Mouse (Mus musculus): ENCODE data around the gene Tapbp. TPM values are rescaled to one million over a fixed set of nuclear protein-coding genes. Genes with fewer than 3 reads are reported as not detected.

Tapbp gene
- total and polyA plus RNA-seq, 3 experiments, result 45.3 to 134 (median 116) TPM

- TF ChIP-seq POLR2A (IDR thresholded peaks at IDR 0.05; ENCODE audit: low read depth, low read length) (peak; percentile 88), UBTF (IDR thresholded peaks at IDR 0.05; ENCODE audit: low read depth, low read length) (0 out of 2 replicates have a peak, but pooled peaks have one; percentile 68), ZMIZ1 (IDR thresholded peaks at IDR 0.05; ENCODE audit: low read depth, low read length) (peak; percentile 65; the same call in 1 of the 2 replicates), HCFC1 (IDR thresholded peaks at IDR 0.05; ENCODE audit: low read depth, low read length) (peak; percentile 96)
These were observed 6.4 kb upstream of the Tapbp start, which contains the start of gene Daxx (continued) for GRCm38 (mm10) chr17:33909077-33909868.

GRCm38 (mm10) chr17:33909869-33910250 lies 5.8 kb upstream of the Tapbp start:
- H3K9me3 ChIP-seq (replicated peaks; ENCODE audit: low read length), result no peaks in the 10 kb centered on the region
- in situ Hi-C loops (cut with MboI; ENCODE audit: low pct_ligation_motif_present, low pct_unique_long_range_greater_than_20kb, low sequenced_read_pairs), result no loop called here
- peak overlapping the region; percentile 87 for H3K27ac ChIP-seq (ENCODE audit: insufficient read depth, low read depth)
- H3K79me2 ChIP-seq (replicated peaks; ENCODE audit: control insufficient read depth, extremely low read depth, insufficient read depth, poor library complexity, severe bottlenecking), result peaks cover 12% of the 10 kb centered on the region; the same call in 1 of the 2 replicates
- no peak for TF ChIP-seq CTCF (conservative IDR thresholded peaks at IDR 0.05 in 1 of 2, IDR thresholded peaks at IDR 0.05 in 1 of 2; ENCODE audit: low read depth in 2 of 2, low read length in 2 of 2)
- peak; percentile 17; the same call in 1 of the 2 replicates for TF ChIP-seq SIN3A (IDR thresholded peaks at IDR 0.05; ENCODE audit: low read length)
- H3K4me2 ChIP-seq (ENCODE audit: insufficient read depth, low read depth, poor library complexity, severe bottlenecking), result peak overlapping the region; percentile 83
- H3K4me1 ChIP-seq (ENCODE audit: control insufficient read depth in 1 of 2, insufficient read depth in 2 of 2), result peaks cover under 1 to 30% of the 10 kb centered on the region in 2 experiments; a peak in 3 of 4 replicates
- peak overlapping the region; percentile 72 to 90 (median 89) for H3K4me3 ChIP-seq (replicated peaks in 1 of 3; ENCODE audit: low read depth in 2 of 3, low read length in 2 of 3, poor library complexity in 1 of 3)
- H3K9ac ChIP-seq (ENCODE audit: insufficient read depth, low read depth), result peak overlapping the region; percentile 80
- H3K27me3 ChIP-seq (replicated peaks), result no peaks in the 10 kb centered on the region
- peaks cover 36 to 38% of the 10 kb centered on the region in 2 experiments for H3K36me3 ChIP-seq (replicated peaks in 1 of 2; ENCODE audit: control insufficient read depth in 1 of 2, insufficient read depth in 1 of 2, low read length in 1 of 2)
- DNase-seq (ENCODE audit: extremely low read depth), result peak; percentile 48
- dilution Hi-C loops (cut with MboI; ENCODE audit: extremely low pct_ligation_motif_present, extremely low pct_unique_long_range_greater_than_20kb, low sequenced_read_pairs), result no loop called here

DNA sequence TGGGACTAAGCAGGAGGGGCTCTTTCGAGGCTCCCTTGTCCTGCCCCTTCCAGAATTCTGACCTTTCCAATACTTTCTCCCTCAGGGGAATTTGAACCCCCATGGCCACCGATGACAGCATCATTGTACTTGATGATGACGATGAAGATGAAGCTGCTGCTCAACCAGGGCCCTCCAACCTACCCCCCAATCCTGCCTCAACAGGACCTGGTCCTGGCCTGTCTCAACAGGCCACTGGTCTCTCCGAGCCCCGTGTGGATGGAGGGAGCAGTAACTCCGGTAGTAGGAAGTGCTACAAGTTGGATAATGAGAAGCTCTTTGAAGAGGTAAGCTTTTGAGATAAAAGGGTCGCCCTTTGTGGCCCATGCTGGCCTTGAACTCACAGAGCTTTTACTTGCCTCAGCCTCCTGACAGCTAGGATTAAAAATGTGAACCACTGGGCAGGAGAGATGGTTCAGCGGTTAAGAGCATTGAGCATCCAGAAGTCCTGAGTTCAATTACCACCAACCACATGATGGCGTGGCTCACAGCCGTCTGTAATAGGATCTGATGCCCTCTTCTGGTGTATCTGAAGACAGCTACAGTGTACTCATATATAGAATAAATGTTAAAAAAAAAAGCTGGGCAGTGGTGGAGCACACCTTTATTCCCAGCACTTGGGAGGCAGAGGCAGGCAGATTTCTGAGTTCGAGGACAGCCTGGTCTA lies 5.2 kb upstream of the Tapbp start:
- Histone ChIP-seq H3K4me2 (ENCODE audit: insufficient read depth, low read depth, poor library complexity, severe bottlenecking) (peak overlapping the region; percentile 83), H3K4me3 (replicated peaks in 1 of 3; ENCODE audit: low read depth in 2 of 3, low read length in 2 of 3, poor library complexity in 1 of 3) (peak overlapping the region; percentile 72 to 90 (median 89)), H3K27me3 (replicated peaks) (no peaks in the 10 kb centered on the region), H3K27ac (ENCODE audit: insufficient read depth, low read depth) (peak overlapping the region; percentile 36; the same call in 1 of the 2 replicates), H3K9ac (ENCODE audit: insufficient read depth, low read depth) (peak overlapping the region; percentile 80), H3K9me3 (replicated peaks; ENCODE audit: low read length) (no peaks in the 10 kb centered on the region), H3K4me1 (ENCODE audit: control insufficient read depth in 1 of 2, insufficient read depth in 2 of 2) (peaks cover 5 to 37% of the 10 kb centered on the region in 2 experiments; a peak in 3 of 4 replicates), H3K79me2 (replicated peaks; ENCODE audit: control insufficient read depth, extremely low read depth, insufficient read depth, poor library complexity, severe bottlenecking) (peaks cover 12% of the 10 kb centered on the region; the same call in 1 of the 2 replicates), H3K36me3 (replicated peaks in 1 of 2; ENCODE audit: control insufficient read depth in 1 of 2, insufficient read depth in 1 of 2, low read length in 1 of 2) (peaks cover 40 to 42% of the 10 kb centered on the region in 2 experiments)
- in situ Hi-C loops (cut with MboI; ENCODE audit: low pct_ligation_motif_present, low pct_unique_long_range_greater_than_20kb, low sequenced_read_pairs) (no loop called here), dilution Hi-C loops (cut with MboI; ENCODE audit: extremely low pct_ligation_motif_present, extremely low pct_unique_long_range_greater_than_20kb, low sequenced_read_pairs) (no loop called here)
- DNase-seq (ENCODE audit: extremely low read depth), result peak; percentile 68
- TF ChIP-seq PAX5 (IDR thresholded peaks at IDR 0.05; ENCODE audit: low read length) (no peak), TBP (conservative IDR thresholded peaks at IDR 0.05; ENCODE audit: low read depth, low read length) (0 out of 2 replicates have a peak, but pooled peaks have one; percentile 29), RAD21 (IDR thresholded peaks at IDR 0.05; ENCODE audit: low read depth, low read length) (peak; percentile 4; the same call in 1 of the 2 replicates), ZNF384 (IDR thresholded peaks at IDR 0.05; ENCODE audit: low read depth, low read length) (peak; percentile 79), E2F4 (IDR thresholded peaks at IDR 0.05; ENCODE audit: insufficient replicate concordance, low read depth, low read length) (no peak), MYC (IDR thresholded peaks at IDR 0.05; ENCODE audit: low read depth, low read length) (peak; percentile 64; the same call in 1 of the 2 replicates), SMC3 (IDR thresholded peaks at IDR 0.05; ENCODE audit: low read depth, low read length) (peak; percentile 28), CTCF (conservative IDR thresholded peaks at IDR 0.05 in 1 of 2, IDR thresholded peaks at IDR 0.05 in 1 of 2; ENCODE audit: low read depth in 2 of 2, low read length in 2 of 2) (peak in 1 of 2 experiments; percentile 78; a peak in 2 of 4 replicates)
